Mouse (Mus musculus) cortical plate, adult 2 months (tissue): ENCODE results near the gene Kpna1.

Experiments used
- CTCF ChIP-seq: fragments of 200-500 bp; IDR thresholded peaks from 2 replicates; pipeline ENCODE4 v1.5.1; 2011; ENCODE audit warnings: mild to moderate bottlenecking, control low read depth, low read length; ENCODE audit not compliant: insufficient read depth; ENCODE audit errors: extremely low read depth
- POLR2A ChIP-seq: fragments of 200-500 bp; IDR thresholded peaks from 2 replicates; pipeline ENCODE4 v1.6.1; 2011; ENCODE audit warnings: mild to moderate bottlenecking, low read length, control low read depth; ENCODE audit not compliant: insufficient read depth; ENCODE audit errors: extremely low read depth

- TF ChIP-seq POLR2A (no peak), CTCF (no peak)
These were observed 63.1 kb downstream of the Kpna1 start for GRCm38 (mm10) chr16:36041625-36042020.
